Mouse (Mus musculus) thymus, postnatal 14 days (tissue): ENCODE measurements at regions not wholly inside any gene's neighbourhood (a gene's known extent, or its start where the extent isn't known, plus 50 kb on each side); places are given as distances from the start of the nearest gene placed in this dataset.

Experiments
- DNase-seq: peaks from one replicate; pipeline ENCODE4 v3.0.0; 2021

DNA sequence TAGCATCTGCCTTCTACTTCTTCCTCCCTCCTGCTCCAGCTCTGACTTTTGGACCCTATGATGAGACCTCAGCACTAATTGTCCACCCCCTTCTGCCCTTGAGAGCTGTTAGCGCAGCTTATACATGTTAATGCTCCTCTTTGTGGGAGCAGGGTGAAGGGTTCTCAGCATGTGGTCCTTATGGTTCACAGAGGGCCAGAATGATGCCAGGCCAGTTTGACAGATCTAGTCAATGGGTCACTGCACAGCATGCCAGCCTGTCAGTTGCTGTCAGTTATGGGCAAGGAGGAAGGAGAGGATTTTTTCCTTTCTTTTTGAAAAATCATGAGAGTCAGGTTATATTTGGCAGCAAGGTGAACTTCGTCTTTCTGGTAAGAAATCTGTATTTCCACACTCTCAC, 68.4 kb downstream of the 4931417E11Rik start:
- no peak for DNase-seq

DNA sequence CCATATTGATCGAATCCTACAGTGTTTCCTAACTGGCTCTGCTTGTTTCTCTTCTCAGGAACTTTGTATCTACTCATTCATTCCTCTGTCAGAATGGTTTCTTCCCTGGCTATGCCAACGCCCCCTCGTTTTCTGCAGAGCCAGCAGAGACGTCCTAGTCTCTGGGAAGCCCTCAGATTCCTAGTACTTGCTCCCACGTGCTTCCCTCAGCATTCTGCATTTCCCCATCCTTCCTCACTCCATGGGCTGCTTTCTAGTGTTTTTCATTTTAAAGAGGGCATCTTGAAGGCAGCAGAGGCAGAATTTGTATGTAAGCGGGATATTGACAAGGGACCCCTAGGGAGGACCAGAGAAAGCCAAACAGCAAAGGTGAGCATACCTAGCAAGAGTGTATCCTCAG, 80.2 kb downstream of the 4931417E11Rik start:
- no peak for DNase-seq

DNA sequence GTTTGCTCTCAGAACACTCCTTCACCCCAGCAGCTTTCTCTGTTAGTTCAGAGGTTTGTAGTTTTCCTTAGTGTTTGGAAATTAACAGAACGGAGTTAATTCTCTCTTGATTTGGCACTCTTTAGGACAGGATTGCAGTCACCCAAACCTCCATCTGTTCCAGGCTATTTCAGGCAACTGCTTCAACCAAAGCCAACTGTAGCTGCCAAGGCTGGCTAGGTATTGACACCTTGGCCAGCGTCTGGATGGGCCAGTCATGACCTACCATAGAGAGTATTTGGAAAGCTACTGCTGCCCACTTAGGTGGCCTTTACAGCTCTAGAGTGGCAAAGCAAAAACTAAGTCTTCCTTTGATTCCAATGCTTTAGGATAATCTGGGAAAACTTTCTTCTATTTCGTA, 83.2 kb downstream of the 4931417E11Rik start:
- no peak for DNase-seq

DNA sequence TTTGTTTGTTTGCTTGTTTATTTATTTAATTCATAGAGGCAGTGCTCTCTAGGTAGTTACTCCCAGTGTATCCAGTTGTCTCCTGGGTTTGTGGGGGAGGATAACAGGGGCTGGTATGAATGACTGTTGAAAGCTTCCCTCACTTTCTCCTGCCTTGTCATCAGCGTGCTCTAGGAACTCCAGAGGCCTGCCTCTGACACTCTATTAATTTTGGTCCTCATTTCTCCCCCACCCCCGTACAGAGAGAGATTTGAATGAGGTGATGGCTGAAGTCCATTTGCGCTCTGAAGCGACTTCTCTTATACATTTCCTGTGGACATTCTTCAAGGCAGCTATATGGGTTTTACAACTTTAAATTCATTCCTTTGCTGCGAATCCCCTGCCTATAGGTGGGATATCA, 89.6 kb downstream of the 4931417E11Rik start:
- no peak for DNase-seq

DNA sequence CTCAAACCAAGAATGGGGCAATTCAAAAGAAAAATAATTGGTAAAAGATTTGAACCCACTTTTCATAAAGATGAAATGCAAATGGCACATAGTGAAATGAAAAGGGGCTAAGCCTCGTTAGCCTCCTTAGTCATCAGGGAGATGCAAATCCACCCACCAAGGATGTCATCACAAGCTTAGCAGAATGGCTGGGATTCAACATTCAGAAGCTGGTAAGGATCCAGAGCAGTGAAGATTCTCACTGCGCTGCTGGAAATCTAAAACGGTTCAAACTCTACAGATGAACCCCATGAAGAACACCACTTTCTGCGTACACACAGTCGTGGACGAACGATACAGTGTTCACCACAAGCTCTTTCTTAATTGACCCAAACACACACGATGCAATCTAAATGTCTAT, 91.6 kb downstream of the 4931417E11Rik start:
- no peak for DNase-seq

DNA sequence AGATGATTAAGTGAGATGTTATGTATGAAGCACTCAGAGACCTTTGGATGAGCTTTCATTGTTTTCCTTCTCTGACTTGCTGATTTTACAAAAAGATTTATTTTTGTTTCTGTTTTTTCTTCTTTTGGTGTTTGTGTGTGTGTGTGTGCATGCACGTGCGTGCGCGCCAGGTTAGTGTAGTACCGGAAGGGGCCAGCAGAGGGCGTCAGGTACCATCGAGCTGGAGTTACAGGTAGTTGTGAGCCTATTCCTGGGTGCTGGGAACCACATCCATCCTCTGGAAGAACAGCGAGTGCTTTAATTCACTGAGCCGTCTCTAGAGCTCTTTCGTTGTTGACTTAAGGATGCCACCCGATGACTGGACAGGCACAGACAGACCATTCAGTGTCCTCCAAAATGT, 93.2 kb downstream of the 4931417E11Rik start:
- DNase-seq, result peak; percentile 5

DNA sequence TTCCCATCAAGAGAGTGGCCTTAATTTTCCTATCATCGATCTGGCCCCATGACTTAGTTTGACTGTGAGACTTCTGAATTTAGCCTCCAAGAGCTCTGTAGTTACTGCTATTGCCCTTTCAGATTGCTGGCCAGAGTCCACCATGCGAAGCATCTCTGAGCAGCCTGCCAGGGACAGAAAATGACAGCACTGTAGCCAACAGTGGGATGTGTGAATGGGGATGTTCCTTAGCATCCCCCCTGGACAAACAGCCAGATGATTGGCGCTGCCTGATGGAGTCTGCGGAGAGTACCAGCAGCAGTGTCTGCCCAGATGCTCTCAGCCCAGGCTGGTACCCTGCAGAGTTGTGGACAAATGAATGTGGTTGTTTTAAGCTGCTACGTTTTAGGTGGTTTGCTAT, 96.6 kb downstream of the 4931417E11Rik start:
- no peak for DNase-seq

DNA sequence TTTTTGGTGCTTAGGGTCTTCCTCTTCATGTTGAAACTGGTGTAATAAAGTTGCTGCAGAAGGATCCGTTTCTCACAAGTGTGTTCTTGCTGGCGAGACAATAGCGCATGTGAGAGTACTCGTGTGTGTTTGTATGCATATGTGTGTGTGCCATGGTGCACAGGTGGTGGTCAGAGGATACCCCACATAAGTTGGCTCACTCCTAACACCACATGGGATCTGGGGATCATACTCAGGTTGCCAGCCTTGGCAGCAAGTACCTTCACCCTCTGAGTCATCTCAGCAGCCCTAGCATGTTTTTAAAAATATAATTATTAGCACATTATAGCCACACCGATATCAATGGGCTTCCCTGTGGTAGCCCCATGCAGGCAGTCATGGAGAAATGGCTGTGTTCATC, 97.6 kb downstream of the 4931417E11Rik start:
- DNase-seq, result no peak

DNA sequence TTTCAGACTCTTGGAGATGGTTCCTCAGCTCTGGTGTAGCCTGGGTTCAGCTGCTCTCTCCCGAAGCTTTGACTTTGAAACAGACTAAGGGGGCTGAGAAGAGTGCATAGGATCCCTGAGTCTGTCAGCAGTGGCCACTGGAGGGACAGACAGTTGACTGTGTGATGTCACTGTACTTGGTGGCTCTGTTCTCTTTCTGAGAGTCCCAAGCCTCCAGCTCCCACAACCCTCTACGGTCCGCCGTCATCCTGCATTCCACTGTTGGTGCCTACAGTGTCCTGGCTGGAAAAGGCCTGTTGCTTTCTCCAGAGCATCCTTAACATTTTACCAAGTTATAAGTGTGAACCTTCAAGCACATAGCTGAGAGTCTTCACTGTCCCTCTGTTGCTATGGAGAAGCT, 98.6 kb downstream of the 4931417E11Rik start:
- DNase-seq, result no peak

DNA sequence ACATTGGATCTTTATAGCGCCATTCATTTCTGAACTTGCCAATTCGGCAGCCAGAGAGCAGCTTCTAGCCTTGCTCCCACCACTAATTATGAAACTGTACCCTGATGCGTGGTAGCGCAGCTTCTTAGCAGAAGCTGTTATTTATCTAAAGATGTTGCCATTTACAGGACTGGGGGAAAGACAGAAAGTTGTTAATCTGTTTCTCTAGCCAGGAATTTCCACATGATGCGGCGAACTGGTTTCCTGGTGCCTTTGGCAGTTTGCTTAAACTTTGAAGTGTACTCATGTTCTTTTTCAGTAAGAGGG, 100.7 kb downstream of the 4931417E11Rik start:
- no peak for DNase-seq

DNA sequence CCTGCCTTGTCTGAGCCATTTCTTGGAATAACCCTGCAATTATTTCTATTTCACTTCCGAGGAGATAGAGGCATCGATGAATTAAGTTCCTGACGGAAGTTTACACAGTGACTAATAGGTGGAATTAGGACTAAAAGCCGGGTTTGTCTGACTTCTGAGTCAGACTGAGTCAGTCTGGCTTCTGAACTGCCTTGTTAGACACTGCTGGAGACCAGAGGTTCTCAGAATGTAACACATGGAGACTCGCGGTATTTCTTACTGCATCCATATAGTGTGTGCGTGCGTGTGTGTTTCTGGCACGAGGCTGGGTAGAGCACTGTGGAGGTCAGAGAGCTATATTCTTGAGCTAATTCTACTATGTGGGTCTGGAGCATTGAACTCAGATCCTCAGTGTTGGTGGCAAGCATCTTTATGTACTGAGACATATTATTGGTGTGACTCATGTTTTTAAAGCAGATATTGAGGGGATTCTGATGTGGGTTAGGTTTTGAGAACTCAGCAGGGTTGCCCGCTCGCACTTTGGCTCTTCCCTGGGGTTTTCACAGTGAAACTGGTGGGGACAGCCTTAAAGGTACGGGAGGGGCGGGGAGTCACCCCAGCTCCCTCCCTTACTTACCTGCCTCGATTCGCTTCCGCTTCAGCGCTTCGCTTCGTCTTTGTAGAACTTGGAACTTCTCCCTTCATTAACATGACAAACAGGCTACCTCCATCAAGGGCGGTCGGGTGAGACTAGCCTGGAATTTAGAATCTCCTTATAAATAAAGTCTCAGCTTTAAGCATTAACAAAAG, 101.2 kb downstream of the 4931417E11Rik start:
- no peak for DNase-seq

DNA sequence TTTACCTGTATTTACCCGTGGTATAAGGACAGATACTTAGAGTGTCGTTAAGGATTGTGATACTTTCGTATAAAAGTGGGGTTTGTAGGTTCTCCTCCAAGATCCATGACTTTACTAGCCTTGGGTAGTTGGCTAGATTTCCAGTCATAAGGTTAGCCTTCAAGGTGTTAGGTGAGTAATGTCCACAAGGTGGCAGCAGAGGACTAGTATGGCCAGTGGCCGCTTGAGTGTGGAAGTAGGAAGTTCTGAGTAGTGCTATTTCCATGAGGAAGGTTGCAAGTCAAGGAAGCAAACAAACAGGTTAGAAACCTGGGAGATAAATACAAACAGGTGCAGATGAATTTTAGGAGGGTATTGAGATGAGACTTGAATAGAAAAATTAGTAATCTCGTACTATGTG, 101.9 kb downstream of the 4931417E11Rik start:
- peak; percentile 49 for DNase-seq

DNA sequence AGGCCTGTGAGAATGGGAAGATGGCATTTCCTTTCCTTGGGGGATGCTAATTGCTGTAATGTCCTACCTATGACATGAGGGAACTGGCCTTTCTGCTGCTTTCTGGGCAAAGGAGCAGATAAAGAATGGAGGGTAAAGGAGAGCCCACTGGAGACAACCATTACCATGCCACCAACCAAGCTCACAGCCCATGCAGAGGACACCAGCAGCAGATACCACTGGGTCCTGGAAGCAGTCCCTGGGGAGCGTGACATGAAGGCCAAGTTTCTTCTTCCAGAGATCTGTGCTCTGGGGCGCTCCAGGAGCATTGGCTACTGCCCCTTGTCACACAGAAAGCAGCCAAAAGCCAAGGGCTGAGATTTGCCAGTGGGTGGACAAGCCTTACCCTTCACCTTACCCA, 102.8 kb downstream of the 4931417E11Rik start:
- no peak for DNase-seq

DNA sequence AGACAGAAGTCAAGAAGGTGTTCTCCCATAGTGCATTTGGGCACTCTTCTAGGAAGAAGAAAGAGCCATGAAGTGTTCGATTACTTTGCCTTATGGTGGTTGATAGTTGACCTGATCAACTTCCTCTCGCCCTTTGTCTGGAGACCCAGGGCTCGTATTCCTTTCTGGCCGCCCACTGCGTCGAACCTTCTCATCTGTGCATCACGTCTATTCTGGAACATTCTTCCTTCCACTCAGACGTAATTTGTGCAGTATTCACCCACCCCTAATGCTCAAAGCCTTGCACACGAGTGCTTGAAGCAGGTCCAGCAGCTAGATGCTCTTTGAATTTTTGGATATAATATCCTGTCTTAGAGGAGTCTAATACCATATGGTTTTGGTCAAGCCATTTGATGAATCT, 104.2 kb downstream of the 4931417E11Rik start:
- DNase-seq, result no peak

DNA sequence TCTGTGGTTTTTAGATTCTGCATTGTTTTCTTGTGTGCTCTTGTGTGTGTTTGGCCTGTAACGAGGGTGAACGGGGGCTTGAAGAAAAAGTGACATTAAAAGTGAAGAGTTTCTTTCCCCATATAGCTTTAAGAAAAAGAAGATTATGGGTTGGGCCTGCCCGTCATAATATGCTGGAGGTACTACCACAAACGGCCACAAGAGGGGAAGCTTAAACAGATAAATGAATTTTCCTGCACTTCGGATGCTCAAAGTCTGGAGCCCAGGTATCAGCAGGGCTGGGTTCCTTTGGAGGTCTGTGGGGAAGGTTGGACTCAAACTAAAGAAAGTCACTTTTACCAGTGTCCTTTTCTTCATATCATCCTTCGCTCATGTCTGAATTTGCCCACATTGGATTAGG, 86.8 kb downstream of the Suclg1 start:
- DNase-seq, result peak; percentile 7

DNA sequence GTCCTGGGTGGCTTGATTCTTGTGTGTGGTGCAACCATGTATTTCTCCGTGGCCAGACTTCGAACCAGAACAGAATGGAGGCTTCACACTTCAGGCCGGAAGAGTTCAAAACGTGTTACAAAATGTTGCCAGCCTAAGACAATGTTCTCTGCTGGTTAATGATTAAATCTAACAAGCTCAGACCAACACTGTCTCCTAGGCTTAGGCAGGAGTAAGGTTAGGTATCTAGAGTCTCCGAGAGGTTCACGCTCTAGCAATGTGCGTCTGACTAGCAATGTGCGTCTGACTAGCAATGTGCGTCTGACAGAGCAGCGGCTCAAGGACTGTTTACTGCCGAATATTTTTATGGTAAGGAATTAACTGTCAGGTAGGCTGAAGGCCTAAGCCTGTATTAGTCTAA, 81.5 kb downstream of the Suclg1 start:
- no peak for DNase-seq
